ENCODE assay signal across 8 mouse cellular contexts in the genomic region with DNA sequence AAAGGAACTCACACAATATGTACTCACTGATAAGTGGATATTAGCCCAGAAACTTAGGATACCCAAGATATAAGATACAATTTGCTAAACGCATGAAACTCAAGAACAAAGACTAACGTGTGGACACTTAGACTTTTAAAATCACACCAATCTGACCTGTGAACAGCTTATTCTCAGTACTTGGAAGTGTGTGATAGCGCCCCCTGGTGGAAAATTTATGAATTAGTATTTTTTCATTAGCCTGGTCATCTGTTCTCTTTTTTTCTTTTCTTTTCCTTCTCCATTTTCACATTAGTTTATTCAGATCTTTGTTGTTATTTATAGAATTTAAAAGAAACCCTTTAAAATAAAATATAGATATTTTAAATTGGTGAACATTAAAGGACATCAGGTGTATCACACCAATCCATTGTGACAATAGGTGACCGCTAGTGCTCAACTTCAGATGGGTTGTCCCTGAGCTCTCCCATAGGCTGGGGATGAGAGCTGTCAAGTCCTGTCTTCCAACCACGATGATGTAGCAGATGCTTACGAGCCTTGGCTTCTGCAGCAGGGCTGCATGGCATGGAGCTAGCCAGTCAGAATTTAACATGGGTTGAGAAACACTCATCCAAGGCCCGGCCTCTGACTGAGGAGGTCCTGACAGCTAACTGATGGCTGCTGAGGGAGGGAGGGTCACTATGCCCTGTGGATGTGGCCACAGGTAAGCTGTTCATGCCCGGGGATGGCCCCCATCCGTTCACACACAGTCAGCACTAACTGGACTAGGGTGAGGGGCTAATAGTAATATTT. TPM values are rescaled to one million over a fixed set of nuclear protein-coding genes. Genes with fewer than 3 reads are reported as not detected.
DNase-seq lines count a peak whose midpoint lies in the region; ATAC-seq and TF ChIP-seq lines count a peak whose summit lies in the region.

No protein-coding gene starts in this region.

- no peaks in the 10 kb centered on the region for H3K36me3 ChIP-seq in liver, embryonic 14.5 days (replicated peaks; ENCODE audit: control insufficient read depth, insufficient read depth, low read depth)
- peaks cover 1% of the 10 kb centered on the region; the same call in 1 of the 2 replicates for H3K36me3 ChIP-seq in liver, embryonic 12.5 days

- peak; percentile 60; the same call in 1 of the 2 replicates for TF ChIP-seq CTCF in liver, embryonic 14.5 days (IDR thresholded peaks at IDR 0.05; ENCODE audit: low read depth)

- no peak for ATAC-seq in liver, embryonic 14.5 days (ENCODE audit: insufficient read depth)
- ATAC-seq in liver, embryonic 12.5 days, result no peak
- ATAC-seq in activated CD4-positive, CD25-positive, alpha-beta regulatory T cell, adult 4 months, result no peak

- no peaks in the 10 kb centered on the region for H3K9me3 ChIP-seq in liver, embryonic 14.5 days (ENCODE audit: control insufficient read depth, low read length)
- H3K9me3 ChIP-seq in liver, embryonic 12.5 days (replicated peaks), result no peaks in the 10 kb centered on the region

- DNase-seq in embryo, embryonic 10.5 days (ENCODE audit: low spot score), result peak; percentile 73
- no peak for DNase-seq in embryo, embryonic 10 days (ENCODE audit: low spot score)
- peak; percentile 17 to 28 (median 17) for DNase-seq in liver, embryonic 14.5 days (ENCODE audit: low read depth in 3 of 3, low spot score in 3 of 3)
- peak; percentile 45 to 60 for DNase-seq in cerebellum, postnatal 14 days
- DNase-seq in lung, postnatal 25 days (ENCODE audit: low spot score), result peak; percentile 66
- no peak for DNase-seq in thymus, postnatal 4 days

- TF ChIP-seq EP300 in liver, embryonic 14.5 days (IDR thresholded peaks at IDR 0.05; ENCODE audit: low read depth), result no peak

- H3K4me3 ChIP-seq in liver, embryonic 14.5 days (ENCODE audit: insufficient read depth in 1 of 2, low read depth in 2 of 2, low read length in 2 of 2), result no peak overlapping the region
- H3K4me3 ChIP-seq in liver, embryonic 12.5 days, result no peak overlapping the region

- no peak overlapping the region for H3K27ac ChIP-seq in liver, embryonic 14.5 days
- no peak overlapping the region for H3K27ac ChIP-seq in liver, embryonic 12.5 days

- WGBS in liver, embryonic 14.5 days (ENCODE audit: insufficient replicate concordance), result 36% methylated on average over 9 of the region's 9 CpGs
- 35% methylated on average over 9 of the region's 9 CpGs for WGBS in liver, embryonic 12.5 days (ENCODE audit: insufficient replicate concordance)

- H3K27me3 ChIP-seq in liver, embryonic 14.5 days (ENCODE audit: control insufficient read depth, insufficient read depth, low read length), result no peaks in the 10 kb centered on the region
- H3K27me3 ChIP-seq in liver, embryonic 12.5 days (replicated peaks), result no peaks in the 10 kb centered on the region; the same call in 1 of the 2 replicates

- H3K4me2 ChIP-seq in liver, embryonic 14.5 days (ENCODE audit: low read depth), result no peak overlapping the region
- H3K4me2 ChIP-seq in liver, embryonic 12.5 days, result no peak overlapping the region

- H3K9ac ChIP-seq in liver, embryonic 14.5 days (replicated peaks), result no peak overlapping the region
- H3K9ac ChIP-seq in liver, embryonic 12.5 days, result no peak overlapping the region

- H3K4me1 ChIP-seq in liver, embryonic 14.5 days (replicated peaks; ENCODE audit: control insufficient read depth in 2 of 2, insufficient read depth in 2 of 2, low read length in 1 of 2), result no peaks in the 10 kb centered on the region
- no peaks in the 10 kb centered on the region for H3K4me1 ChIP-seq in liver, embryonic 12.5 days

RNA-seq across cellular contexts. Expression of gene Gne, which starts 35.6 kb away (rescaled TPM):
- 7.3 and 8.5 TPM in 2 replicates for polyA plus RNA-seq in liver, embryonic 14.5 days (2012; rRNA removed)
- polyA plus RNA-seq in liver, embryonic 14.5 days (2014; fragmentation: Nextera tagmentation; extraction: Ambion mirVana), result 21.3 and 29.9 TPM in 2 replicates
- 31.6 and 34.6 TPM in 2 replicates for polyA plus RNA-seq in liver, embryonic 12.5 days (2016; fragmentation: Nextera tagmentation; extraction: Ambion mirVana)
- polyA plus RNA-seq in activated CD4-positive, CD25-positive, alpha-beta regulatory T cell, adult 4 months (2017; shearing (Covaris generic)), result 10 to 100 TPM; 14.1 to 17.9 TPM

Comparison
In these comparisons a context has a peak if more than half of its experiments do, and no peak if none do; other contexts are left out.
1. DNase-seq: peak in embryo, embryonic 10.5 days (single experiment), liver, embryonic 14.5 days (3 of 3), cerebellum, postnatal 14 days (2 of 2) and lung, postnatal 25 days (single experiment); none in embryo, embryonic 10 days (single experiment) and thymus, postnatal 4 days (single experiment).